Mouse (Mus musculus): ENCODE results near the gene Ube2b.

DNA sequence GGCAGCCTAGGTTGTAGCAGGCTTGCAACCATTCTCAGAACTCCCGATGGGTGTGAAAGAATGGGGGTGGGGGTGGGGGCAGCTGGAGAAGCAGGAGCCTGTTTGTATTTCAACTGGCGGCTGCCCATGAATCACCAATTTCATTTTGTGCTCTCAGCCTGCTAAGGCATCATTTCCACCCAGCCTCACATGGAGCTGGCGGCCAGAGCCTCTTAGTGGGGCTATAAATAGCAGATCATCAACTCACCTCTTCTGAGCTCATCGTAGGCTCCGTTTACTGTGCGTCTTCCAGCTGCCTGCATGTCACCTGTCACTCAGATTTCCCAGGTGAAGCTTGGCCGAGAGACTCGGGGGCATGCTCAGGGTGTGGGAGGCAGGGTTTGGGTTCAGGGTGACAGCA lies 55.0 kb downstream of the Ube2b start:
- TF ChIP-seq CTCF (IDR thresholded peaks at IDR 0.05; ENCODE audit: low read depth) (no peak), EP300 (IDR thresholded peaks at IDR 0.05; ENCODE audit: low read depth) (no peak)
